Mouse (Mus musculus) forebrain, embryonic 10.5 days (tissue): ENCODE results near the gene Gstm2. TPM values are rescaled to one million over a fixed set of nuclear protein-coding genes. Genes with fewer than 3 reads are reported as not detected.

Experiments
- polyA plus RNA-seq: library from polyadenylated mRNA; unstranded; fragments of >200 nt; fragmentation: Nextera tagmentation; extraction: Ambion mirVana; gene quantifications from 2 replicates; pipeline ENCODE4 v1.2.1, GENCODE M21; 2016

Gstm2 gene
- polyA plus RNA-seq, 1 experiment from 2014 or later = 10.2 TPM

Other genes starting within 250 kb of the Gstm2 start
- 4.6 and 4.8 TPM in 2 replicates for gene Csf1, start 226.0 kb downstream of the Gstm2 start, polyA plus RNA-seq
- gene Eps8l3, start 109.2 kb downstream of the Gstm2 start, polyA plus RNA-seq = not detected in 2 replicates
- 225 and 235 TPM in 2 replicates for gene Gstm5, start 90.6 kb downstream of the Gstm2 start, polyA plus RNA-seq
- 17.7 and 19.5 TPM in 2 replicates for gene Gstm7, start 54.6 kb downstream of the Gstm2 start, polyA plus RNA-seq
- 11.2 and 13.5 TPM in 2 replicates for gene Gstm6, start 42.7 kb downstream of the Gstm2 start, polyA plus RNA-seq
- gene Gstm3, start 17.2 kb downstream of the Gstm2 start, polyA plus RNA-seq = not detected in 2 replicates
- gene Gstm1, start 31.5 kb upstream of the Gstm2 start, polyA plus RNA-seq = 30.4 and 33.4 TPM in 2 replicates
- gene Gstm4, start 58.4 kb upstream of the Gstm2 start, polyA plus RNA-seq = 14.2 and 15.0 TPM in 2 replicates
- 69.3 and 71.4 TPM in 2 replicates for gene Ampd2, start 100.2 kb upstream of the Gstm2 start, polyA plus RNA-seq
- gene Gnat2, start 106.3 kb upstream of the Gstm2 start, polyA plus RNA-seq = 0.96 and 1.4 TPM in 2 replicates
- gene Gnai3, start 159.7 kb upstream of the Gstm2 start, polyA plus RNA-seq = 202 and 207 TPM in 2 replicates
- 0.15 and 0.21 TPM in 2 replicates for gene Gpr61, start 168.4 kb upstream of the Gstm2 start, polyA plus RNA-seq
- gene Amigo1, start 199.9 kb upstream of the Gstm2 start, polyA plus RNA-seq = 3.0 and 3.4 TPM in 2 replicates
- gene Cyb561d1, start 214.8 kb upstream of the Gstm2 start, polyA plus RNA-seq = 3.7 and 4.2 TPM in 2 replicates
- gene Atxn7l2, start 224.5 kb upstream of the Gstm2 start, polyA plus RNA-seq = 20.2 and 20.3 TPM in 2 replicates
- 0.98 and 1.0 TPM in 2 replicates for gene Sypl2, start 240.2 kb upstream of the Gstm2 start, polyA plus RNA-seq